Mouse (Mus musculus) NIH3T3 (cell line): Measurements from ENCODE around the gene Ucp3.

Experiments
- DNase-seq: peaks from one replicate; pipeline ENCODE4 v3.0.0-alpha.2; 2012; ENCODE audit warnings: low read depth

The Ucp3 gene

DNA sequence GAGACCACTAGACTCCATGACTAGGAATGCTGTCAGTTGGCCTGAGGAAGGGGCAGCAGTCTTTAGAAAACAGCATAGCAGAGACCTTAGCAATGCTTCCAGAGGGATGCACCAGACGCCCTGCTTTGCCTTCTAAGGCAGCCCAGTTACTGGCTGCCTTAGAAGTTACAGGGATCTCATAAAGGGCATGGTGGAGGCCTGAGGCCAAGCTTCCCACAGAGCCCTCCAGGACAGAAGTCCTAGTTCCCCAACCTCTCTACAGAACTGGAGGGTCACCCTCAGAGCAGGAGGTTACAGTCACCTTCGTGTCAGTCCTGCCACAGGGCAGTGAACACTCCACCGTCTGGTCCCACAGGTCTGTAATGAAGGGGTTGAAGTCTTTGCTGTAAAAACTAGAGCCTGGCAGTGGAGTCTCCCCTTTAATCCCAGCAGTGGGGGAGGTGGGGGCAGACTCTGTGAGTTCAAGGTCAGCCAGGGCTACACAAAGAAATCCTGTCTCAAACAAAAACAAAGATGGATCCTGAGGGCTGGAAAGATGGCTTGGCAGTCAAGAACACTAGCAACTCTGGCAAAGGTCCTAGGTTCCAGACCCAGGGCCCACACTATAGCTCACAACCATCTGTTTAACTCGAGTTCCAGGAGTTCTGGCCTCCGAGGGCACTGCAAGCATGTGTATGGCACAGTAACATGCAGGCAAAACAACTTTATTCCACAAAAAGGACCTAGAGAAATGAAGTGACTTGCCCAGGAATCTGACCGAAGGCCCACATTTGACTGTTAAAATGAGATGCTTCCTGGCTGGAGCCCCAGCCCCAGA is 28.4 kb downstream of the Ucp3 start:
- DNase-seq, result no peak

DNA sequence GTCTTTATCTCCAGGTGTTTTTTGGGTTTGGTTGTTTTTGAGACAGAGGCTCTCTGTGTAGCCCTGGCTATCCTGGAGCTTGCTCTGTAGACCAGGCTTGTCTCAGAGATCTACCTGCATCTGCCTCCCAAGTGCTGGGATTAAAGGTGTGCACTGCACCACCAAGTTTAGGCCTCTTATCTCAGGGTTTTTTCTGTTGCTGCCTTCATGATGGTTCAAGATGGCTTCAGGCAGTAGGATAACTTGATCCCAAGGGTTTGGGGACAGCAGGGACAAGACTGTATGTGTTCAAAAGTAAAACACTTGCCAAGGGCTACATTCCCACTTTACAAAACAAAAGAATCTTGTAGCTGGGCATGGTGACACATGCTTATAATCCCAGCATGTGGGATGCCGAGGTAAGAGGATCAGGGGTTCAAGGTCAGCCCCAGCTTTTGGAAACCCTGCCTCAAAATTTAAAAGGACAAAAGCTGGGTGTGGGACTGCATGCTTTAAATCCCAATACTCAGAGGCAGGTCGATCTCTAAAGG is 29.1 kb downstream of the Ucp3 start:
- no peak for DNase-seq

DNA sequence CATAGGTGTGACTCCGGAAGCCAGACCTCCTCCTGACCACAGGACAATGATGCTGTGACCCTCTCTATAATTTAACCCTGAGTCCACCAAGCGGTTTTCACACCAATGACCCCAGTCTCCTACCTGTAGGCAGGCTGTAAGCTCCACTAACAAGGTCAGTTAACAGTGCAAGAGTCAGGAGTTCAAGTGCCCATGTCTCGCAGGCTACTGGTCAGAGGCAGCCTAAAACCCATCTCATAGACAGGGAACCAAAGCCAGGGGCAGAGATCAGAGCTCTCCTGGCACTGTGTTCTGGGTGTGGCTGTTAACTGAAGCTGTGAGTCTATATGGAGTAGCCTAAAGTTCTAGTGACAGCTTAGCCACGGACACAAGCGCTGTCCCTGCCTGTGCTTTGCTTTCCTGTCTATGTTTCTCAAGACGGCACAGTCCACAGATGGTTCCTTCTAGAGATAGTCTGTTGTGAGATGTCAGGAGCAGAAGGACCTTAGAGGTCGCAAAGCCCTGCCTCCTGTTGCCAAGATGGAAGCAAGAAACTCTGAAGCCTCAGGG is 29.7 kb downstream of the Ucp3 start:
- no peak for DNase-seq

- no peak for DNase-seq
Observed at GRCm38 (mm10) chr7:100503076-100503475, 30.3 kb downstream of the Ucp3 start.

- no peak for DNase-seq
Observed at GRCm38 (mm10) chr7:100504740-100505487, 32.1 kb downstream of the Ucp3 start.

- no peak for DNase-seq
Observed at GRCm38 (mm10) chr7:100506494-100506893, 33.7 kb downstream of the Ucp3 start.

- no peak for DNase-seq
Observed at GRCm38 (mm10) chr7:100508670-100509069, 35.9 kb downstream of the Ucp3 start.

DNA sequence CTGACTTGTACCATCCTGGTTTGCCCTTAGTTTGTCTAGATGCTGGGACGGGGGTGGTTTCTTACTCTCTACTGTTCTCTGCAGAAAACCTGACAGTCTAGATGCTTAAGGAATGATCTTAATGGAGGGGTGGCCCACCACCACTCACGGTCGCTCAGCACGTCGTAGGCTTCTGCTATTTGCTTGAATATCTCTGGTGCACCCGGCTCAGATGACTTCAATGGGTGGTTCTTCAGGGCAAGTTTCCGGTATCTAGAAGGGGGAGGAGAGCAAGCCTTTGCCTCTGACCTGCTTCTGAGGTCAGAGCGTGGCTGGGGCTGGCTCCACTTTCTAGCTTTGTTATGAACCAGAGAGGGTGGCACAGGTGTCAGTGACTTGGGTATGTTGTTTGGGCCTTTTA is 38.8 kb downstream of the Ucp3 start:
- DNase-seq, result no peak

- DNase-seq, result no peak
Observed at GRCm38 (mm10) chr7:100514573-100514972, 41.8 kb downstream of the Ucp3 start, which contains the start of gene Dnajb13. Gene Dnajb13 (minus strand): TSS chr7:100514960.

DNA sequence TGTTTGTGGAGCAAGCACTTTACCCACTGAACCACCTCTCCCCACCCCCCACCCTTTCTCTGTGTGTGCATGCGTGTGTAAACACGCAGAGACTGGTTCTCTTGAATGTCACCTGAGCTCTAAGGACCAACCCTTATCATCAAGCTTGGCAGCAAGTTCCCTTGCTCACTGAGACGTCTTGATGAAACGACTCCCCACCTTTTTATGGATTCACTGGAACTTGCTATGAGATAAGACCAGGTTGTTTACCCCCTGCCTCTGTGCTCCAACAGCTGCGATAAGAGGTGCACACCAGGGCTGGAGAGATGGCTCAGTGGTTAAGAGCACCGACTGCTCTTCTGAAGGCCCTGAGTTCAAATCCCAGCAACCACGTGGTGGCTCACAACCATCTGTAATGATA is 47.4 kb downstream of the Ucp3 start:
- DNase-seq, result no peak

DNA sequence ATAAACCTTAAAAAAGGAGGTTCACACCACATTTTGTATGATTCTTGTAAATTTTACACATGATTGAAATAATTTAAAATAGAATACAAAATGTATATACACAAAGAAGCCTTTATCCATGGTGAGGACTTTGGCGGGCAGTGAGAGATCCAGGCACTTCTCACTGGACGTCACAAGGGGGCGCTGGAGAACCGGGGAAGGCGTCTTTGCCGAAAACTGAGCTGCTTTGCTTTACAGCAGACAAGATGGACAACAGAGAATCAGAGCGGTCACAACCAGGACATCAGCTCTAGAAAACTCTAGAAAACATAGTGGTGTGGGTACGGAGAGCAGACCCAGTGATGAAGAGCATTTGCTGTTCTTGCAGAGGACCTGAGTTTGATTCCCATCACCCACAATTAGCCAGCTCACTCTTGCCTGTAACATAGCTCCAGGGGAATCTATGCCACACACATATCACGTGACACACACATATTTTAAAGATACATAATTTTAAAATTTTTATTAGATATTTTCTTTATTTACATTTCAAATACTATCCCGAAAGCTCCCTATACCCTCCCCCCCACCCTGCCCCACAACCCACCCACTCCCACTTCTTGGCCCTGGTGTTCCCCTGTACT is 48.0 kb downstream of the Ucp3 start:
- peak; percentile 88 for DNase-seq

GRCm38 (mm10) chr7:100522222-100522621 is 49.4 kb downstream of the Ucp3 start:
- no peak for DNase-seq

DNA sequence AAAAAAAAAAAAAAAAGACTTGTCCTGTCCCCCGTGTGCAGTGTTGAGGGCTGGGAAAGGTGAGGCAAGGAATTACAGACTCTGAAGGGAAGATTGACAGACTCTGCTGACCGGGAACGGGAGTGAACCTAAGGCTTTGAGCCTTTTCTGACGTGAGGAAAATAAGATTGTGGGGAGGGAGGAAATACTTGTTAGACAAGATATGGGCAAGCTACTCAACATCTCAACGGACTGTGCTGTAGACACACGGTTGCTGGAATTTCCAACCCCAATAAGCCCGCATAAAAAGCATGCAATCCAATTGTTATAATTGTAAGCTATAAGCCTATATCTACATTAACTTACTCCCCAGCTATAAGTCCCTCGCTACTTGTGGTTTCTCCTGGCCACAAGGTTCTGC is 51.9 kb downstream of the Ucp3 start:
- DNase-seq, result no peak

DNA sequence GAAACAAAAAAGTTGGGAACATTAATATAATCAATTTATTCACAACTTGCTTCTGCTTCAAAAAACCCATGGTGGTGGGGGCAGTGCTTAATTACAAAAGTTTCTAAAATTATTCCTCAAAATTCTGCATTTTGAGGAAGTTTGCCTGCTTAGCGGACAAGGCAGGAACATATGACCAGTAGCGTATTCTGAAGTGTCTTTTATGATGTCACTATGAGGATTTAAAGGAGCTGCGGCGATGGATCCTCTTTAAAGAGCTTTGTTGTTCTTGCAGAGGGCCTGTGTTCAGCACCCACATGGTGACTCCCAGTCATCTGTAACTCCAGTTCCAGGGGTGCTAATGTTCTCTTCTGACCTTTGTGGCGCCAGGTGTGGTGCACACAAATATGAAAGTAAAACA is 58.0 kb downstream of the Ucp3 start:
- no peak for DNase-seq

GRCm38 (mm10) chr7:100533503-100533902 is 60.7 kb downstream of the Ucp3 start:
- DNase-seq, result no peak

DNA sequence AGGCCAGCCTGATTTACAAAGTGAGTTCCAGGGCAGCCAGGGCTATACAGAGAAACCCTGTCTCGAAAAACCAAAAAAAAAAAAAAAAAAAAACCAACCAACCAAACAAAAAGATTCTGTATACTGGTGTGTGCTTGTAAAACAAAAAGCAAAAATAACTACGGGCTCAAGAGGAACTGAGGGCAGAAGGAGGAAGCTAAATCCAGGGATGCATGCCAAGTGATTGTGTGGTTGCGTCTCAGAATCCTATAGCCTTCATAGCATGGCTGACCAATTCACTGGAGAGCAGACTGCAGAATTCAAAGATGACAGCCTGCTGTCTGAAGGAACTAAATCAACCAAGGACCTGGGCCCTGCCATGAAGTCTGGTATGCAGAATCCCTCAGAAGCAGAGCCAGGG is 61.4 kb downstream of the Ucp3 start:
- DNase-seq, result no peak

DNA sequence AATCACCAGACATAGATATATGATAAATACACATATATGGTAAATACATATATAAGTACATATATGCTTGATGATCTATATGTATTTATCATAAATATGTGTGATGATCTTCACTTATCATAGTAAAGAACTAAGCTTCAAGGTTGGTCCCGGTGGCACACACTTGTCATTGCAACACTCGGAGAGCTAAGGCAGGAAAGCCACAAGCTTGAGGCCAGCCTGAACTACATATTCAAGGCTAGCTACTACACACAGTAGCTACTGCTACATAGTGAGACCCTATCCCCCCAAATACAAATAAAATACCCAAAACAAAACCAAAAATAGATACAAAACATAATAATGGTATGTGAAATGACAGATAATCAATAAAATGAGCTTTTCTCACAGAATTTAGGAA is 63.0 kb downstream of the Ucp3 start:
- no peak for DNase-seq
